ENCODE assay signal across 8 mouse cellular contexts in the genomic region with DNA sequence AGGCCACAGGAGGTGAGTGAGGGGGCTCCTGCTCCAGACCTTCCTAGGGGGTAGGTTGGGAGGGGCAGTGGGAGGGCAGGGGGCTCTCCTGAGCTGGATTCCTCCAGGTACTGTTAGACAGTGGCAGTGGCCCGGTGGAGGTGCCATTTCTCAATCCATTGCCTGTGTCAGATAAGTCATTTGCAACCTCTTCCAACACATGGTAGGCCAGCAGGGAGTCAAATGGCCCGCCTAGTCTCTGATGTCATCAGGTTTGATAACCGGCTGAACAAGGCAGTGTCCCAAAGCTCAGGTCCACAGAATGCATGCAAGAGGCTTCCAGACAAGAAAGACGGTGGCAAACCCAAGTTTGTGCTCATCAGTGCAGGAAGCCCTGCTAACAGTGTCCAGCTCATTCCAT. TPM values are rescaled to one million over a fixed set of nuclear protein-coding genes. Genes with fewer than 3 reads are reported as not detected.
DNase-seq lines count a peak whose midpoint lies in the region; ATAC-seq lines count a peak whose summit lies in the region.

No protein-coding gene starts in this region.

- 17% methylated on average over 4 of the region's 4 CpGs for WGBS in hindbrain, embryonic 10.5 days
- WGBS in lung, embryonic 15.5 days = 9% methylated on average over 4 of the region's 4 CpGs

- no peak overlapping the region for H3K27ac ChIP-seq in brown adipose tissue, adult 24 weeks (replicated peaks; ENCODE audit: low read depth, low read length)
- 0 out of 2 replicates have a peak overlapping the region, but pooled peaks have one; percentile 62 for H3K27ac ChIP-seq in hindbrain, embryonic 10.5 days
- no peak overlapping the region for H3K27ac ChIP-seq in lung, embryonic 15.5 days

- peak overlapping the region; percentile 30 for H3K9ac ChIP-seq in lung, embryonic 15.5 days

- peak overlapping the region; percentile 59 for H3K4me3 ChIP-seq in erythroblast, embryonic 14.5 days (replicated peaks)
- peak overlapping the region; percentile 54; the same call in 1 of the 2 replicates for H3K4me3 ChIP-seq in brown adipose tissue, adult 24 weeks (ENCODE audit: insufficient read depth, low read depth, low read length)
- peak overlapping the region; percentile 64 for H3K4me3 ChIP-seq in hindbrain, embryonic 10.5 days
- H3K4me3 ChIP-seq in lung, embryonic 15.5 days = peak overlapping the region; percentile 47

- H3K9me3 ChIP-seq in erythroblast, embryonic 14.5 days (ENCODE audit: control insufficient read depth, low read length) = peaks cover 3% of the 10 kb centered on the region; the same call in 1 of the 2 replicates
- H3K9me3 ChIP-seq in hindbrain, embryonic 10.5 days = no peaks in the 10 kb centered on the region
- no peaks in the 10 kb centered on the region for H3K9me3 ChIP-seq in lung, embryonic 15.5 days

- ATAC-seq in erythroblast, adult 5-6 weeks (replicated peaks; ENCODE audit: low FRiP score, poor library complexity, severe bottlenecking) = no peak
- ATAC-seq in lung, embryonic 15.5 days (ENCODE audit: borderline replicate concordance, extremely low read depth, low FRiP score, low TSS enrichment) = no peak

- DNase-seq in hindbrain, embryonic 10.5 days (ENCODE audit: low spot score) = no peak
- DNase-seq in yolk sac, embryonic 10.5 days (ENCODE audit: low spot score) = peak; percentile 70
- DNase-seq in urinary bladder, postnatal 25 days (ENCODE audit: low spot score) = no peak
- DNase-seq in layer of hippocampus, postnatal 10 days (ENCODE audit: low spot score in 2 of 2) = no peak

- H3K4me1 ChIP-seq in erythroblast, embryonic 14.5 days (ENCODE audit: control insufficient read depth) = peaks cover 33% of the 10 kb centered on the region
- no peaks in the 10 kb centered on the region for H3K4me1 ChIP-seq in brown adipose tissue, adult 24 weeks (ENCODE audit: control insufficient read depth, insufficient read depth, insufficient read length, low read length)
- H3K4me1 ChIP-seq in hindbrain, embryonic 10.5 days (replicated peaks) = peaks cover 26% of the 10 kb centered on the region
- H3K4me1 ChIP-seq in lung, embryonic 15.5 days = peaks cover 20% of the 10 kb centered on the region

- peaks cover 60% of the 10 kb centered on the region for H3K27me3 ChIP-seq in erythroblast, embryonic 14.5 days (ENCODE audit: control insufficient read depth)
- H3K27me3 ChIP-seq in hindbrain, embryonic 10.5 days (ENCODE audit: insufficient read depth, poor library complexity, severe bottlenecking) = peaks cover 92% of the 10 kb centered on the region
- peaks cover 68% of the 10 kb centered on the region for H3K27me3 ChIP-seq in lung, embryonic 15.5 days

- H3K36me3 ChIP-seq in erythroblast, embryonic 14.5 days (ENCODE audit: control insufficient read depth) = no peaks in the 10 kb centered on the region
- no peaks in the 10 kb centered on the region for H3K36me3 ChIP-seq in hindbrain, embryonic 10.5 days
- H3K36me3 ChIP-seq in lung, embryonic 15.5 days = no peaks in the 10 kb centered on the region

- peak overlapping the region; percentile 91 for H3K4me2 ChIP-seq in lung, embryonic 15.5 days

RNA-seq across cellular contexts. Expression of a gene that starts 14.7 kb away (rescaled TPM):
- polyA plus RNA-seq in erythroblast, embryonic 14.5 days (2012) = 0.42 and 0.64 TPM in 2 replicates
- not detected in 2 replicates for total RNA-seq in erythroblast, adult 5-6 weeks (2015; ENCODE audit: low replicate concordance)
- total RNA-seq in erythroblast, adult 5-6 weeks (2017; ENCODE audit: low replicate concordance) = 0.77 TPM in 1 of 2 replicates, not detected in the other
- polyA plus RNA-seq in brown adipose tissue, adult 24 weeks (2012; ENCODE audit: insufficient read depth, insufficient read length, missing spikeins) = not detected in 2 replicates
- 0.25 and 0.90 TPM in 2 replicates for polyA plus RNA-seq in hindbrain, embryonic 10.5 days (2016; fragmentation: Nextera tagmentation; extraction: Ambion mirVana)
- polyA plus RNA-seq in lung, embryonic 15.5 days (2015; fragmentation: Nextera tagmentation; extraction: Ambion mirVana) = 1.6 and 2.2 TPM in 2 replicates
- 100 to 1,000 TPM; 109 to 120 TPM for total RNA-seq in layer of hippocampus, postnatal 10 days (2021)

RNA-seq across cellular contexts. Expression of a gene that starts 25.9 kb away (rescaled TPM):
- polyA plus RNA-seq in erythroblast, embryonic 14.5 days (2012) = 0.01 TPM in 1 of 2 replicates, not detected in the other
- total RNA-seq in erythroblast, adult 5-6 weeks (2015; ENCODE audit: low replicate concordance) = 0.19 TPM in 1 of 2 replicates, not detected in the other
- 0.14 TPM in 1 of 2 replicates, not detected in the other for total RNA-seq in erythroblast, adult 5-6 weeks (2017; ENCODE audit: low replicate concordance)
- polyA plus RNA-seq in brown adipose tissue, adult 24 weeks (2012; ENCODE audit: insufficient read depth, insufficient read length, missing spikeins) = not detected in 2 replicates
- not detected in 2 replicates for polyA plus RNA-seq in hindbrain, embryonic 10.5 days (2016; fragmentation: Nextera tagmentation; extraction: Ambion mirVana)
- 0.10 and 0.12 TPM in 2 replicates for polyA plus RNA-seq in lung, embryonic 15.5 days (2015; fragmentation: Nextera tagmentation; extraction: Ambion mirVana)
- 1 to 10 TPM; 3.0 to 3.8 TPM for total RNA-seq in layer of hippocampus, postnatal 10 days (2021)

RNA-seq across cellular contexts. Expression of a gene that starts 50.4 kb away (rescaled TPM):
- polyA plus RNA-seq in erythroblast, embryonic 14.5 days (2012) = 0.07 and 0.16 TPM in 2 replicates
- total RNA-seq in erythroblast, adult 5-6 weeks (2015; ENCODE audit: low replicate concordance) = 30.7 and 38.9 TPM in 2 replicates
- total RNA-seq in erythroblast, adult 5-6 weeks (2017; ENCODE audit: low replicate concordance) = 13.7 and 17.6 TPM in 2 replicates
- polyA plus RNA-seq in brown adipose tissue, adult 24 weeks (2012; ENCODE audit: insufficient read depth, insufficient read length, missing spikeins) = 0.67 and 0.71 TPM in 2 replicates
- polyA plus RNA-seq in hindbrain, embryonic 10.5 days (2016; fragmentation: Nextera tagmentation; extraction: Ambion mirVana) = 0.31 and 0.43 TPM in 2 replicates
- 1.5 and 2.5 TPM in 2 replicates for polyA plus RNA-seq in lung, embryonic 15.5 days (2015; fragmentation: Nextera tagmentation; extraction: Ambion mirVana)
- 1 to 10 TPM; 2.1 to 2.9 TPM for total RNA-seq in layer of hippocampus, postnatal 10 days (2021)
